In genomic region chr5:131642752-131643151, GRCm38 (mm10) we compare ENCODE assay signal across 9 mouse cellular contexts.
A peak's percentile ranks its signal among the peaks of the same experiment; 100 is the strongest.
DNase-seq lines count a peak whose midpoint lies in the region; ATAC-seq lines count a peak whose summit lies in the region.
"Had no signal": no experiment of that assay in that cellular context is flagged by ENCODE, and none has a peak within 500 bp of the region (broad histone marks: within the 10 kb centered on the region; RNA-seq: fewer than 3 reads in every experiment).

No protein-coding gene starts in this region.

- 52% methylated on average over 2 of the region's 2 CpGs for WGBS in kidney, embryonic 15.5 days
- 9% methylated on average over 2 of the region's 2 CpGs for WGBS in forebrain, embryonic 15.5 days
- WGBS in hindbrain, embryonic 13.5 days: 17% methylated on average over 2 of the region's 2 CpGs
- 42% methylated on average over 2 of the region's 2 CpGs for WGBS in neural tube, embryonic 13.5 days

- ATAC-seq in kidney, embryonic 15.5 days (replicated peaks; ENCODE audit: low FRiP score): no peak
- peak; percentile 20 for ATAC-seq in forebrain, embryonic 15.5 days (replicated peaks)
- no peak for ATAC-seq in hindbrain, embryonic 13.5 days (ENCODE audit: low FRiP score)
- no peak for ATAC-seq in neural tube, embryonic 13.5 days (ENCODE audit: low read depth)
- no peak for ATAC-seq in activated CD4-positive, CD25-positive, alpha-beta regulatory T cell, adult 4 months

- H3K36me3 ChIP-seq in kidney, embryonic 15.5 days: no peaks in the 10 kb centered on the region
- H3K36me3 ChIP-seq in forebrain, embryonic 15.5 days: no peaks in the 10 kb centered on the region
- H3K36me3 ChIP-seq in hindbrain, embryonic 13.5 days: no peaks in the 10 kb centered on the region
- no peaks in the 10 kb centered on the region for H3K36me3 ChIP-seq in neural tube, embryonic 13.5 days

- peaks cover 60% of the 10 kb centered on the region for H3K4me1 ChIP-seq in kidney, embryonic 15.5 days
- H3K4me1 ChIP-seq in forebrain, embryonic 15.5 days: peaks cover 60% of the 10 kb centered on the region
- H3K4me1 ChIP-seq in hindbrain, embryonic 13.5 days (replicated peaks): peaks cover 65% of the 10 kb centered on the region
- peaks cover 68% of the 10 kb centered on the region for H3K4me1 ChIP-seq in neural tube, embryonic 13.5 days (replicated peaks)

- H3K9ac ChIP-seq in kidney, embryonic 15.5 days: no peak overlapping the region
- H3K9ac ChIP-seq in forebrain, embryonic 15.5 days (replicated peaks): no peak overlapping the region
- H3K9ac ChIP-seq in hindbrain, embryonic 13.5 days: no peak overlapping the region
- H3K9ac ChIP-seq in neural tube, embryonic 13.5 days: no peak overlapping the region

- H3K4me3 ChIP-seq in kidney, embryonic 15.5 days (replicated peaks): no peak overlapping the region
- H3K4me3 ChIP-seq in forebrain, embryonic 15.5 days: no peak overlapping the region
- H3K4me3 ChIP-seq in hindbrain, embryonic 13.5 days: no peak overlapping the region
- H3K4me3 ChIP-seq in neural tube, embryonic 13.5 days: no peak overlapping the region

- no peak overlapping the region for H3K4me2 ChIP-seq in kidney, embryonic 15.5 days
- H3K4me2 ChIP-seq in forebrain, embryonic 15.5 days (replicated peaks): no peak overlapping the region
- 0 out of 2 replicates have a peak overlapping the region, but pooled peaks have one; percentile 10 for H3K4me2 ChIP-seq in hindbrain, embryonic 13.5 days
- peak overlapping the region; percentile 11; the same call in 1 of the 2 replicates for H3K4me2 ChIP-seq in neural tube, embryonic 13.5 days

- H3K27me3 ChIP-seq in kidney, embryonic 15.5 days: no peaks in the 10 kb centered on the region
- H3K27me3 ChIP-seq in forebrain, embryonic 15.5 days: no peaks in the 10 kb centered on the region
- no peaks in the 10 kb centered on the region for H3K27me3 ChIP-seq in hindbrain, embryonic 13.5 days
- no peaks in the 10 kb centered on the region for H3K27me3 ChIP-seq in neural tube, embryonic 13.5 days

- no peak for DNase-seq in kidney, postnatal 4 days
- DNase-seq in layer of hippocampus, adult 9-11 months: no peak
- DNase-seq in c-Kit-positive CD71-positive TER-119-positive erythroid progenitor cells, embryonic 14.5 days (ENCODE audit: low spot score): no peak

- H3K27ac ChIP-seq in kidney, embryonic 15.5 days: peak overlapping the region; percentile 84; the same call in 1 of the 2 replicates
- H3K27ac ChIP-seq in forebrain, embryonic 15.5 days (replicated peaks): peak overlapping the region; percentile 72
- H3K27ac ChIP-seq in hindbrain, embryonic 13.5 days: peak overlapping the region; percentile 79
- peak overlapping the region; percentile 80 for H3K27ac ChIP-seq in neural tube, embryonic 13.5 days (replicated peaks)
- H3K27ac ChIP-seq: kidney, postnatal 0 days had no signal

- no peaks in the 10 kb centered on the region for H3K9me3 ChIP-seq in kidney, embryonic 15.5 days (replicated peaks)
- H3K9me3 ChIP-seq in forebrain, embryonic 15.5 days: no peaks in the 10 kb centered on the region
- no peaks in the 10 kb centered on the region for H3K9me3 ChIP-seq in hindbrain, embryonic 13.5 days
- H3K9me3 ChIP-seq in neural tube, embryonic 13.5 days: no peaks in the 10 kb centered on the region

Comparison
In these comparisons a context has a peak if more than half of its experiments do, and no peak if none do; other contexts are left out.
1. H3K4me2 ChIP-seq: peak in hindbrain, embryonic 13.5 days (single experiment) and neural tube, embryonic 13.5 days (single experiment); none in kidney, embryonic 15.5 days (single experiment) and forebrain, embryonic 15.5 days (single experiment).
2. Peak in every context shown above with its lines, with median percentiles within 50 percentile points of each other: H3K27ac ChIP-seq.